Mouse (Mus musculus): ENCODE data around the gene Ncln. TPM values are rescaled to one million over a fixed set of nuclear protein-coding genes. Genes with fewer than 3 reads are reported as not detected.

Ncln gene
- polyA plus RNA-seq, 1 experiment, result 354 TPM

GRCm38 (mm10) chr10:81513798-81514197 is 17.6 kb upstream of the Ncln start:
- WGBS, result 87% methylated on average over 5 of the region's 5 CpGs
- no peaks in the 10 kb centered on the region for H3K27me3 ChIP-seq (ENCODE audit: control insufficient read depth, insufficient read depth, low read length)
- peaks cover 8% of the 10 kb centered on the region for H3K4me1 ChIP-seq (ENCODE audit: control insufficient read depth, insufficient read depth, insufficient read length, low read length)
- no peak overlapping the region for H3K4me3 ChIP-seq (ENCODE audit: low read depth, low read length)
- no peaks in the 10 kb centered on the region for H3K36me3 ChIP-seq (ENCODE audit: control insufficient read depth, insufficient read depth, low read length)
- TF ChIP-seq CTCF (IDR thresholded peaks at IDR 0.05; ENCODE audit: extremely low read depth, insufficient read length, insufficient replicate concordance, low read depth, low read length), result no peak
- no peak for TF ChIP-seq POLR2A (IDR thresholded peaks at IDR 0.05; ENCODE audit: low read depth, low read length)
- H3K27ac ChIP-seq (ENCODE audit: insufficient read depth, low read depth, low read length), result no peak overlapping the region

- TF ChIP-seq POLR2A (IDR thresholded peaks at IDR 0.05; ENCODE audit: low read depth, low read length) (no peak), CTCF (IDR thresholded peaks at IDR 0.05; ENCODE audit: extremely low read depth, insufficient read length, insufficient replicate concordance, low read depth, low read length) (no peak)
- 51% methylated on average over 14 of the region's 14 CpGs for WGBS
- H3K27ac ChIP-seq (ENCODE audit: insufficient read depth, low read depth, low read length), result no peak overlapping the region
- no peaks in the 10 kb centered on the region for H3K27me3 ChIP-seq (ENCODE audit: control insufficient read depth, insufficient read depth, low read length)
- no peak overlapping the region for H3K4me3 ChIP-seq (ENCODE audit: low read depth, low read length)
- H3K36me3 ChIP-seq (ENCODE audit: control insufficient read depth, insufficient read depth, low read length), result no peaks in the 10 kb centered on the region
- H3K4me1 ChIP-seq (ENCODE audit: control insufficient read depth, insufficient read depth, insufficient read length, low read length), result no peaks in the 10 kb centered on the region
These were observed 14.1 kb upstream of the Ncln start for GRCm38 (mm10) chr10:81510246-81510810.

DNA sequence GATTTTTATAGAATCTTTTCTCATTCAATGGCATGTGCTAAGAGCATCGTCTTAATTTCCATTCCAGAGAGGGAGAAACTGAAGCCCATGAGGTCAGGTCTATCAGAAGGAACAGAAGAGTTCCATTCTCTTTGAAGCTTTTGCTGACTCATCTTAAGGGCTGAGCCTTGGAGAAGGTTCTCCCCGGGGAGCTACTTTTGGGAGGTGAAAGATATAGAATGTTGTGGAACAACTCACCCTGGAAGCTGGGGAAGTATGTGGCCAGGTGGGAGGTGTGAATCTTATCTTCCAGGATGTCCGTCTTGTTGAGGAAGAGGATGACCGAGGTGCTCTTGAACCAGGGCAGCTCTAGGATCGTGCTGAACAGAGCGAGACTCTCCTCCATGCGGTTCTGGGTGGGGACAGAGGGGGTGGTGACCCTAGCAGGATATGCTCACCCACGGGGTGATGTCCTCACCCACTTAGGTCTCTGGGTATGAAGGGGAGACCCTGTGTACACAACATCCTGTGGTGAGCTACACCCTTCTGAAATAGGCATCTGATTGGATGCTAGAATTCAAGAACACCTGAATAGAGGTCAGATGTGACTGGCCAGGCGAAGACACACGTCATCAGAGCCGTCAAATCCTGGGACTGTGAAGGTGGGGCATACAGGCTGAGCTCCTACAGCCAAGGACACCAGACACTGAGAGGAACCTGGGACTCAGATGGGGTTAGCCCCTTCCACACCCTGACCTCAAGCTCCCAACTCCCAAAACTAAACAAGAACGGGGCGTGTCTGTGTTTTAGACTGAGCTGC is 11.7 kb upstream of the Ncln start:
- H3K27me3 ChIP-seq (ENCODE audit: control insufficient read depth, insufficient read depth, low read length), result no peaks in the 10 kb centered on the region
- no peak overlapping the region for H3K4me3 ChIP-seq (ENCODE audit: low read depth, low read length)
- H3K4me1 ChIP-seq (ENCODE audit: control insufficient read depth, insufficient read depth, insufficient read length, low read length), result peaks cover under 1% of the 10 kb centered on the region
- 47% methylated on average over 13 of the region's 13 CpGs for WGBS
- H3K36me3 ChIP-seq (ENCODE audit: control insufficient read depth, insufficient read depth, low read length), result no peaks in the 10 kb centered on the region
- no peak overlapping the region for H3K27ac ChIP-seq (ENCODE audit: insufficient read depth, low read depth, low read length)
- TF ChIP-seq CTCF (IDR thresholded peaks at IDR 0.05; ENCODE audit: extremely low read depth, insufficient read length, insufficient replicate concordance, low read depth, low read length) (no peak), POLR2A (IDR thresholded peaks at IDR 0.05; ENCODE audit: low read depth, low read length) (no peak)

GRCm38 (mm10) chr10:81507095-81507494 is 10.9 kb upstream of the Ncln start:
- TF ChIP-seq POLR2A (IDR thresholded peaks at IDR 0.05; ENCODE audit: low read depth, low read length) (no peak), CTCF (IDR thresholded peaks at IDR 0.05; ENCODE audit: extremely low read depth, insufficient read length, insufficient replicate concordance, low read depth, low read length) (no peak)
- 35% methylated on average over 6 of the region's 6 CpGs for WGBS
- Histone ChIP-seq H3K4me1 (ENCODE audit: control insufficient read depth, insufficient read depth, insufficient read length, low read length) (peaks cover 3% of the 10 kb centered on the region), H3K27me3 (ENCODE audit: control insufficient read depth, insufficient read depth, low read length) (no peaks in the 10 kb centered on the region), H3K4me3 (ENCODE audit: low read depth, low read length) (no peak overlapping the region), H3K27ac (ENCODE audit: insufficient read depth, low read depth, low read length) (no peak overlapping the region), H3K36me3 (ENCODE audit: control insufficient read depth, insufficient read depth, low read length) (no peaks in the 10 kb centered on the region)

GRCm38 (mm10) chr10:81505016-81505664 is 8.9 kb upstream of the Ncln start:
- no peak for TF ChIP-seq CTCF (IDR thresholded peaks at IDR 0.05; ENCODE audit: extremely low read depth, insufficient read length, insufficient replicate concordance, low read depth, low read length)
- no peak for TF ChIP-seq POLR2A (IDR thresholded peaks at IDR 0.05; ENCODE audit: low read depth, low read length)
- Histone ChIP-seq H3K4me1 (ENCODE audit: control insufficient read depth, insufficient read depth, insufficient read length, low read length) (peaks cover 3% of the 10 kb centered on the region), H3K36me3 (ENCODE audit: control insufficient read depth, insufficient read depth, low read length) (no peaks in the 10 kb centered on the region), H3K4me3 (ENCODE audit: low read depth, low read length) (no peak overlapping the region), H3K27ac (ENCODE audit: insufficient read depth, low read depth, low read length) (no peak overlapping the region), H3K27me3 (ENCODE audit: control insufficient read depth, insufficient read depth, low read length) (no peaks in the 10 kb centered on the region)
- WGBS, result 73% methylated on average over 15 of the region's 15 CpGs

- whole genome bisulfite sequencing, result 5% methylated on average over 36 of the region's 36 CpGs
- Histone ChIP-seq H3K36me3 (ENCODE audit: control insufficient read depth, insufficient read depth, low read length) (no peaks in the 10 kb centered on the region), H3K4me1 (ENCODE audit: control insufficient read depth, insufficient read depth, insufficient read length, low read length) (peaks cover 3% of the 10 kb centered on the region), H3K27ac (ENCODE audit: insufficient read depth, low read depth, low read length) (no peak overlapping the region), H3K27me3 (ENCODE audit: control insufficient read depth, insufficient read depth, low read length) (no peaks in the 10 kb centered on the region), H3K4me3 (ENCODE audit: low read depth, low read length) (peak overlapping the region; percentile 41)
- TF ChIP-seq CTCF (IDR thresholded peaks at IDR 0.05; ENCODE audit: extremely low read depth, insufficient read length, insufficient replicate concordance, low read depth, low read length) (peak; percentile 93), POLR2A (IDR thresholded peaks at IDR 0.05; ENCODE audit: low read depth, low read length) (no peak)
These were observed 6.5 kb upstream of the Ncln start for GRCm38 (mm10) chr10:81502658-81503057.

DNA sequence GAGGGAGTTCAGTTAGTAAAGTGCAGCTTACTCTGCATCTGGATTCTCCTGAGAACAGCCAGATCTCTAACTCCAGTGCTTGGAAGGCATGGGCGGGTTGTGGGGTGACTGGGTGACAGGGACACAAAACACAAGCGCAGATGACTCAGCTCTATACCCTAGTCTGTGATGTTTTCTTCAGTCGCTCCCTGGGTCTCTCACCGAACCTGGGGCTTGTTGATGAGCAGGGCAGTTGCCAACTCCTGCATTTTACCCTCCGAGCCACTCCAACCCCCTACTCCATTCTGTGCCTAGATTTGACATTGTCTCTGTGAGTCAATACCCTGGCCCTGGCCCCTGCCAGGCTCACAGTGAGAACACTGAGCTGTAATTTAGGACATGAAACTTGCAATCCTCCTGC is 5.7 kb upstream of the Ncln start:
- 83% methylated on average over 5 of the region's 5 CpGs for WGBS
- Histone ChIP-seq H3K4me3 (ENCODE audit: low read depth, low read length) (no peak overlapping the region), H3K36me3 (ENCODE audit: control insufficient read depth, insufficient read depth, low read length) (no peaks in the 10 kb centered on the region), H3K27me3 (ENCODE audit: control insufficient read depth, insufficient read depth, low read length) (no peaks in the 10 kb centered on the region), H3K27ac (ENCODE audit: insufficient read depth, low read depth, low read length) (no peak overlapping the region), H3K4me1 (ENCODE audit: control insufficient read depth, insufficient read depth, insufficient read length, low read length) (peaks cover 3% of the 10 kb centered on the region)
- TF ChIP-seq POLR2A (IDR thresholded peaks at IDR 0.05; ENCODE audit: low read depth, low read length), result no peak
- TF ChIP-seq CTCF (IDR thresholded peaks at IDR 0.05; ENCODE audit: extremely low read depth, insufficient read length, insufficient replicate concordance, low read depth, low read length), result no peak
